Mouse (Mus musculus) CH12.LX (cell line): ENCODE data around the gene Prr19. TPM values are rescaled to one million over a fixed set of nuclear protein-coding genes. Genes with fewer than 3 reads are reported as not detected.
A peak's percentile ranks its signal among the peaks of the same experiment; 100 is the strongest.

ENCODE experiments used
- DNase-seq: peaks from one replicate; pipeline ENCODE4 v3.0.0-alpha.2; 2013; ENCODE audit errors: extremely low read depth
- H3K27ac ChIP-seq: 2 replicates; pipeline ENCODE4 v1.5.1; 2012; ENCODE audit warnings: low read depth, mild to moderate bottlenecking, control low read depth, moderate library complexity; ENCODE audit not compliant: insufficient read depth
- H3K27me3 ChIP-seq: replicated peaks from 2 replicates; pipeline ENCODE3; 2012; ENCODE audit warnings: inconsistent platforms
- H3K36me3 ChIP-seq, 2 experiments: replicated peaks in 1 of 2; 2 replicates each; pipeline versions ENCODE3 to v1.6.1; 2012; ENCODE audit warnings: inconsistent platforms in 1 of 2, low read length in 1 of 2, mild to moderate bottlenecking in 1 of 2, mixed read lengths in 1 of 2, moderate library complexity in 1 of 2; ENCODE audit not compliant: control insufficient read depth in 1 of 2, insufficient read depth in 1 of 2
- H3K4me1 ChIP-seq, 2 experiments: 2 replicates each; pipeline ENCODE4 v1.6.1; 2012; ENCODE audit warnings: inconsistent platforms in 1 of 2, moderate library complexity in 1 of 2; ENCODE audit not compliant: insufficient read depth in 2 of 2, control insufficient read depth in 1 of 2
- H3K4me2 ChIP-seq: 2 replicates; pipeline ENCODE4 v1.6.1; 2012; ENCODE audit warnings: low read depth, mild to moderate bottlenecking, control low read depth; ENCODE audit not compliant: poor library complexity, insufficient read depth, severe bottlenecking
- H3K4me3 ChIP-seq, 3 experiments: fragments of 150-350 bp in 1 of 3; sonication (generic) in 1 of 3; replicated peaks in 1 of 3; 2 replicates each; pipeline versions ENCODE3 to v1.5.1; 2011 to 2012; ENCODE audit warnings: low read depth in 2 of 3, low read length in 2 of 3, mild to moderate bottlenecking in 2 of 3, moderate library complexity in 2 of 3, control low read depth in 1 of 3, improper control_type of control experiment in 1 of 3, inconsistent platforms in 1 of 3, mixed read lengths in 1 of 3; ENCODE audit not compliant: poor library complexity in 1 of 3
- H3K79me2 ChIP-seq: replicated peaks from 2 replicates; pipeline ENCODE4 v1.6.1; 2012; ENCODE audit warnings: mild to moderate bottlenecking, moderate library complexity; ENCODE audit not compliant: control insufficient read depth, poor library complexity, insufficient read depth, severe bottlenecking; ENCODE audit errors: extremely low read depth
- H3K9ac ChIP-seq: 2 replicates; pipeline ENCODE4 v1.6.1; 2012; ENCODE audit warnings: low read depth, mild to moderate bottlenecking, control low read depth, moderate library complexity; ENCODE audit not compliant: insufficient read depth
- H3K9me3 ChIP-seq: replicated peaks from 2 replicates; pipeline ENCODE3; 2012; ENCODE audit warnings: low read length, inconsistent platforms, mixed read lengths
- CHD1 ChIP-seq: IDR thresholded peaks from 2 replicates; pipeline ENCODE4 v1.6.1; 2012; ENCODE audit warnings: low read depth, low read length, improper control_type of control experiment, inconsistent platforms
- ELF1 ChIP-seq: IDR thresholded peaks from 2 replicates; pipeline ENCODE4 v1.6.1; 2014; ENCODE audit warnings: low read depth, mild to moderate bottlenecking, inconsistent platforms, low read length, improper control_type of control experiment
- ETS1 ChIP-seq: conservative IDR thresholded peaks from 2 replicates; pipeline ENCODE4 v1.6.1; 2012; ENCODE audit warnings: low read depth, mild to moderate bottlenecking, inconsistent platforms, low read length, improper control_type of control experiment, moderate library complexity
- HCFC1 ChIP-seq: IDR thresholded peaks from 2 replicates; pipeline ENCODE4 v1.6.1; 2012; ENCODE audit warnings: low read depth, mild to moderate bottlenecking, inconsistent platforms, low read length, improper control_type of control experiment
- JUND ChIP-seq: conservative IDR thresholded peaks from 2 replicates; pipeline ENCODE4 v1.6.1; 2011; ENCODE audit warnings: low read depth, low read length, improper control_type of control experiment
- MAX ChIP-seq: IDR thresholded peaks from 2 replicates; pipeline ENCODE4 v1.6.1; 2011; ENCODE audit warnings: low read length, improper control_type of control experiment
- MAZ ChIP-seq: IDR thresholded peaks from 2 replicates; pipeline ENCODE4 v1.6.1; 2012; ENCODE audit warnings: low read depth, mild to moderate bottlenecking, inconsistent platforms, low read length, improper control_type of control experiment, moderate library complexity
- MEF2A ChIP-seq: IDR thresholded peaks from 2 replicates; pipeline ENCODE4 v1.6.1; 2014; ENCODE audit warnings: low read depth, mild to moderate bottlenecking, inconsistent platforms, low read length, improper control_type of control experiment, borderline replicate concordance
- MXI1 ChIP-seq: IDR thresholded peaks from 2 replicates; pipeline ENCODE4 v1.6.1; 2011; ENCODE audit warnings: mild to moderate bottlenecking, low read depth, low read length, improper control_type of control experiment
- NRF1 ChIP-seq: IDR thresholded peaks from 2 replicates; pipeline ENCODE4 v1.6.1; 2014; ENCODE audit warnings: low read depth, mild to moderate bottlenecking, inconsistent platforms, low read length, improper control_type of control experiment, moderate library complexity
- PAX5 ChIP-seq: IDR thresholded peaks from 2 replicates; pipeline ENCODE4 v1.6.1; 2012; ENCODE audit warnings: low read length, inconsistent platforms, mixed read lengths
- POLR2AphosphoS2 ChIP-seq: IDR thresholded peaks from 2 replicates; pipeline ENCODE4 v1.6.1; 2011; ENCODE audit warnings: low read depth, low read length, improper control_type of control experiment
- TBP ChIP-seq: conservative IDR thresholded peaks from 2 replicates; pipeline ENCODE4 v1.6.1; 2011; ENCODE audit warnings: low read depth, low read length, improper control_type of control experiment
- TCF12 ChIP-seq: IDR thresholded peaks from 2 replicates; pipeline ENCODE4 v1.6.1; 2014; ENCODE audit warnings: low read depth, mild to moderate bottlenecking, inconsistent platforms, low read length, improper control_type of control experiment
- USF1 ChIP-seq: IDR thresholded peaks from 2 replicates; pipeline ENCODE4 v1.6.1; 2014; ENCODE audit warnings: low read depth, mild to moderate bottlenecking, inconsistent platforms, low read length, improper control_type of control experiment
- USF2 ChIP-seq: conservative IDR thresholded peaks from 2 replicates; pipeline ENCODE4 v1.6.1; 2011; ENCODE audit warnings: low read depth, low read length, improper control_type of control experiment
- ZNF384 ChIP-seq: IDR thresholded peaks from 2 replicates; pipeline ENCODE4 v1.6.1; 2012; ENCODE audit warnings: low read depth, low read length, improper control_type of control experiment, inconsistent platforms
- dilution Hi-C: fragments of 300-500 bp; cut with MboI; formaldehyde crosslinking; loops from 2 replicates; pipeline ENCODE4 v1.14.3; 2020; ENCODE audit warnings: low sequenced_read_pairs; ENCODE audit not compliant: extremely low pct_unique_long_range_greater_than_20kb, extremely low pct_ligation_motif_present
- in situ Hi-C: fragments of 300-500 bp; cut with MboI; formaldehyde crosslinking; loops from 3 replicates; pipeline ENCODE4 v1.14.3; 2019; ENCODE audit warnings: low sequenced_read_pairs, low pct_ligation_motif_present, low pct_unique_long_range_greater_than_20kb, mixed read lengths
- polyA plus RNA-seq: library from polyadenylated mRNA; unstranded; fragments of >175 nt; gene quantifications from 2 replicates; pipeline ENCODE4 v1.2.1, GENCODE M21; 2012; ENCODE audit warnings: low read depth; ENCODE audit not compliant: insufficient read length
- total RNA-seq, 2 experiments: library from RNA; depleted of rRNA; stranded (reverse); fragments of 300-350 nt in 1 of 2; fragments of >200 nt in 1 of 2; gene quantifications; 2 replicates each; pipeline ENCODE4 v1.2.3; 2012 to 2014

Gene Prr19
- total and polyA plus RNA-seq, 3 experiments = not detected

GRCm38 (mm10) chr7:25275555-25276298, 25.5 kb upstream of the Prr19 start:
- H3K27ac ChIP-seq = no peak overlapping the region

GRCm38 (mm10) chr7:25277405-25277804, 23.8 kb upstream of the Prr19 start:
- DNase-seq = no peak
- Histone ChIP-seq H3K36me3 (peaks cover 14 to 38% of the 10 kb centered on the region in 2 experiments), H3K4me3 (no peak overlapping the region), H3K9ac (peak overlapping the region; percentile 53), H3K79me2 (no peaks in the 10 kb centered on the region), H3K27ac (peak overlapping the region; percentile 26; the same call in 1 of the 2 replicates), H3K4me1 (peaks cover 49 to 74% of the 10 kb centered on the region in 2 experiments), H3K27me3 (no peaks in the 10 kb centered on the region), H3K4me2 (peak overlapping the region; percentile 79), H3K9me3 (no peaks in the 10 kb centered on the region)
- TF ChIP-seq USF1 (no peak), ETS1 (no peak), MEF2A (no peak), USF2 (no peak), MAZ (no peak), NRF1 (no peak), PAX5 (no peak), TBP (no peak), CHD1 (no peak), ZNF384 (no peak), MXI1 (no peak), TCF12 (no peak), ELF1 (no peak), MAX (no peak), HCFC1 (no peak), JUND (no peak)
- in situ Hi-C loops (loop anchor here (5.0 to 10.0 kb wide), 3 partner anchors 35 to 145 kb away; no protein-coding TSS in a partner anchor), dilution Hi-C loops (no loop called here)

More at GRCm38 (mm10) chr7:25275555-25276298, 25.5 kb upstream of the Prr19 start:
- dilution Hi-C loops (no loop called here), in situ Hi-C loops (loop anchor here (5.0 to 10.0 kb wide), 3 partner anchors 33 to 143 kb away; no protein-coding TSS in a partner anchor)
- peaks cover 50 to 77% of the 10 kb centered on the region in 2 experiments for H3K4me1 ChIP-seq
- peaks cover 30 to 55% of the 10 kb centered on the region in 2 experiments for H3K36me3 ChIP-seq
- no peak overlapping the region for H3K9ac ChIP-seq
- no peaks in the 10 kb centered on the region for H3K9me3 ChIP-seq
- no peaks in the 10 kb centered on the region for H3K79me2 ChIP-seq
- H3K4me2 ChIP-seq = no peak overlapping the region
- TF ChIP-seq USF1 (no peak), POLR2AphosphoS2 (no peak)
- H3K27me3 ChIP-seq = no peaks in the 10 kb centered on the region
- DNase-seq = no peak
- H3K4me3 ChIP-seq = no peak overlapping the region
